Mouse (Mus musculus): ENCODE data around the gene Spen.
A peak's percentile ranks its signal among the peaks of the same experiment; 100 is the strongest.
"Not testable (repeated sequence)": the region's sequence is repeated elsewhere in the genome, so short reads cannot be mapped to it uniquely, and the experiment has no call there.

Gene Spen

GRCm38 (mm10) chr4:141538408-141539212, at the start of gene Spen:
Gene Spen (minus strand): TSS chr4:141538597.
- DNase-seq (ENCODE audit: low spot score), result peak; percentile 93

DNA sequence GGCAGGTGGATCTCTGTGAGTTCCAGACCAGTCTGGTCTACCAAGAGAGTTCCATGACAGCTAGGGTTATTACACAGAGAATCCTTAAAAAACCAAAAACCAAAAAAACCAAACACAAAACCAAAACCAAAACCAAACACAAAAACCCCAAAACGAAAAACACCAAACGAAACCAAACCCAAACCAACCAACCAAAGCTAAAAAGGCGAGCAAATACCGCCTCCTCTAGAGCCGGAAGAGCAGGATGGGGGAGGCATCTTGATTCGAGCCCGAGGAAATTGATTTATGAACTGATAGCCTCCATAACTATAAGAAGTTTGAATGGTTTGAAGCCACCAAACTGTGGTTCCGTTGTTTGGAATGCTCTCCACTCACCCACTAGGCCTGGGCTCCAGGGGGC, 45.5 kb upstream of the Spen start:
- DNase-seq (ENCODE audit: low spot score), result no peak

DNA sequence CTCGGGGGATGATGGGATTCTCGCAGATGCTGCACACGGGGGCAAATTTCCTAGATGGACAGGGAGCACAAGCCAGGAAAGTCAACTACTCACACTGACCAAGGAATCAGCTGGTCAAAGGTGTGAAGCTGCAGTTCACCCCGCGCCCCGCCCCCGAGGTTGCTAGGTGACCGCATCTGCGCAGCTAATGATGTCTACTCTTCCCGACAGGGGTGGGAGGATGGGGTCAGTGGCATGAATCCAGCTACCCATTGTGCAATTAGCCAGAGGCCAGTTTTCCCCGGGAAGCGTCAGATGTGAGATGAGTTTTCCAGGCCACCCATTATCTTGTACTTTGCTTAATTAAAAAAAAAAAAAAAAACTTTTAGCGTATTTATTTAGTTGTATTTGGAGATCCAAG, 42.7 kb upstream of the Spen start:
- no peak for DNase-seq (ENCODE audit: low spot score)

DNA sequence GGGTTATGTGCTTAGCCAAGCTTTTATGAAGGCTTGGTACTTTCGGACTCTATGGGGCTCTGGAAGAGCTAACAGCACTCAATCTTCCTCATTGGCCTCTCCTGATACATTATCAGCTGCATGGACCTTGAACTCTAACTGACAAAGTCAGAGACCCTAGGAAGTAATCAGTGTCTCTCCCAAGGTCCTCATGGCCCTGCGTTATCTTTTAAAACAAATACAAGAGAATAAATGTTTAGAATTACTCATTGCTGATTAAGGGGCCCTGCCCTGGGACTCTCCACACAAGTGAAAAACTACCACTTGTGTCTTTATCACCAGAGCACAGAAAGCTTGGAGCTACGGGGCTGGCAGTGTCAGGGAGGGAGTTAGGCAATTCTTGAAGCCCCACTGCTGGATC, 40.4 kb upstream of the Spen start:
- no peak for DNase-seq (ENCODE audit: low spot score)

DNA sequence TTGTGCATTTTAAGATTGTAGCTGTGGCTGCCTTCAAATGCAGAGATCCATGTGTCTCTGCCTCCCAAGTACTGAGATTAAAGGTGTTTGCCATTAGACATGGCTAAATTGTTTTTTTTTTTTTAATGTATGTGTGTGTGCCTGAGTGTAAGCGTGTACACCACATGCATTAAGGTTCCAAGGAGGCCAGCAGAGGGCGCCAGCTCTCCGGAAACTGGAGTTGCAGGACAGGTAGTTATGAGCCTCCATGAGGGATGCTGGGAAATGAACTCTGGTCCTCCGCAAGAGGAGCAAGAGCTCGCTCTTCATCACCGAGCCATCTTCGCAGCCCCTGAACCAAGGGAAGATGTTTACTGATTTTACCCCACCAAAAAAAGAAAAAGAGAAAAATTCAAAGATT, 38.5 kb upstream of the Spen start:
- DNase-seq (ENCODE audit: low spot score), result no peak

DNA sequence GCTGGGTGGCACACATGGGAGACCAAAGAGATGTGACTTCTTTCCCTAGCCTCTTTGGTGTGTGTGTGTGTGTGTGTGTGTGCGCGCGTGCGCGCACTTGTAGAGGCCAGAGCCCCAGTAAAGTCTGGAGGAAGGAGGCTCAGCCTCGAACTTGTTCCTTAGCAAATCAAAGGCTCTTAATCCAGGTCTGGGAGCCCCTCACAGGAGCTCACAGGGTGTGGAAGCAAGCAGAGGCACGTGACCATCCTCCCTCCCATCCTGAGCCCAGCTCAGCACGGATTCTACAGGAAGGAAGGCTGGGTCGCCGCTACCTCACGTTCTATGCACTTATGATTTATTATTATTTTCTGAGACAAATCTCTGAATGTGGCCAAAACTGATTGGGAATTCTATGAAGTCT, 38.0 kb upstream of the Spen start:
- DNase-seq (ENCODE audit: low spot score), result no peak

GRCm38 (mm10) chr4:141574789-141575702, 36.6 kb upstream of the Spen start:
- DNase-seq (ENCODE audit: low spot score), result peak; percentile 90

- DNase-seq (ENCODE audit: low spot score), result peak; percentile 78
Observed at GRCm38 (mm10) chr4:141573359-141573966, 35.1 kb upstream of the Spen start.

- DNase-seq (ENCODE audit: low spot score), result no peak
Observed at GRCm38 (mm10) chr4:141572668-141573358, 34.4 kb upstream of the Spen start.

- DNase-seq (ENCODE audit: low spot score), result no peak
Observed at GRCm38 (mm10) chr4:141571934-141572333, 33.5 kb upstream of the Spen start.

GRCm38 (mm10) chr4:141571337-141571739, 32.9 kb upstream of the Spen start:
- no peak for DNase-seq (ENCODE audit: low spot score)

- DNase-seq (ENCODE audit: low spot score), result no peak
Observed at GRCm38 (mm10) chr4:141570821-141571220, 32.4 kb upstream of the Spen start.

DNA sequence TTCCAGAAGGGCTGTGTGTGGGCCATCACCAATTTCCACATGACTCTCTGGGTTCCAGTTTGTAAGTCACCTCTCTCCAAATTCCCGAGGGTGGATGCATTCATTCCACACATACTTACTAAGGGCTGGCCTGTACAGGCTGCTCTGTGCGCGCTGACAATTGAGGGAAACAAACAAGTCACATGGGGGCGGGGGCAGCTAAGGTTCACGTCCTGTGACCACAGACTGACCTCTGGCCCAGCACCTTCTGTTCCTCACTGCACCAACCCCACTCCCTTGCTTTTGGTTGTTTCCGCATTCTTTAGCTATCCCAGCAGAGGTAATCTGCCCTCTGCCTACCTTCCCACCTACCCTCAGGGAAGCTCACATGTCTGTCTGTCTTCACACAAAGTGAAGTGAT, 31.6 kb upstream of the Spen start:
- DNase-seq (ENCODE audit: low spot score), result peak; percentile 47

DNA sequence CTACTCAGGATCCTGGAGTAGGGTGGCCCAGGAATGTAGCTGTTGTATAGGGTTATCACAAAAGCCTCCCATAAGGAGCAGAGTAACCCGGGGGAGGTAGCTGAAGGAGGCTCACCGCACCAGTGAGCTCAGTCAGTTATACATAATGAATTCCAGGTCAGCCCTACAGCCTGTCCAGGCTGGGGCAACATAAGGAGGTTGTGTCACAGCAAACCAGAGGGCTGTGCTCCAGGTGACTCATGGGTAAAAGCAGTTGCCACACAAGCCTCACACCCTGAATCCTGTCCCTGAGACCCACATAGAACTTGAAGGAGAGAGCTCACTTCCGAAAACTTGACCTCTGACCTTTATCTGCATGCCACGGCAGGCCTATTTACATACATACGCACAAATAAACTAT, 30.6 kb upstream of the Spen start:
- no peak for DNase-seq (ENCODE audit: low spot score)

DNA sequence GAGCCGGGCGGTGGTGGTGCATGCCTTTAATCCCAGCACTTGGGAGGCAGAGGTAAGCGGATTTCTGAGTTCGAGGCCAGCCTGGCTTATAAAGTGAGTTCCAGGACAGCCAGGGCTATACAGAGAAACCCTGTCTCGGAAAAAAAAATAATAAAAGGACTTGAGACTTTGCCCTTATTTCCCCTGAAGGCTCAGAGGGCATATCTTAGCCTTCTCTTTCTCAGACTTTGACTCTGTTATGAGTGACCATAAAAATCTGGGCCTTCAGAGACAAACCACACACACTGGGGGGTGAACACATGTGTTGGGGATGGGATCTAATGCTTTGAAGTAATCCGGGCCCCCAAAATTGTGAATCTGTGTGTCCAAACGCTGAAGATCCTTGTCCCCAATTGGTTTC, 28.8 kb upstream of the Spen start:
- not testable (repeated sequence) for DNase-seq (ENCODE audit: low spot score)

DNA sequence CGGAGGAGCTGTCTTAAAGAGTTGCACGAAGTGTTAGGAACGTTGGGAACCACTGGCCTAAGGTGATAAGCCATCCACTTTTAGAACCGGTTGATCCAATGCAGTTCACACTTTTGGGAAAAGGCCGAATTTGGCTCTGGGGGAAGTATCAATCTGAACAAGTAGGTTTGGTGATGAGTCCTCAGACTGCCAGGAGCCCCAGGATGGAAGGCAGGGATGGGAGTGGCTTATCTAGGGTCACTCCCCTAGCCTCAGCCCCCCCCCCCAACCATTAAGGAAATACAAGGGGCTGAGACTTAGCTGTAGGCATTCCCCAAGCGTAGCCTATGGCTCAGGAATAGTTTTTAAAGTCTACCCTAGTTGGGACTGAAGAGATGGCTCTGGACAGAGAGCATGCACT, 27.8 kb upstream of the Spen start:
- no peak for DNase-seq (ENCODE audit: low spot score)

- no peak for DNase-seq (ENCODE audit: low spot score)
Observed at GRCm38 (mm10) chr4:141565325-141565724, 26.9 kb upstream of the Spen start.

DNA sequence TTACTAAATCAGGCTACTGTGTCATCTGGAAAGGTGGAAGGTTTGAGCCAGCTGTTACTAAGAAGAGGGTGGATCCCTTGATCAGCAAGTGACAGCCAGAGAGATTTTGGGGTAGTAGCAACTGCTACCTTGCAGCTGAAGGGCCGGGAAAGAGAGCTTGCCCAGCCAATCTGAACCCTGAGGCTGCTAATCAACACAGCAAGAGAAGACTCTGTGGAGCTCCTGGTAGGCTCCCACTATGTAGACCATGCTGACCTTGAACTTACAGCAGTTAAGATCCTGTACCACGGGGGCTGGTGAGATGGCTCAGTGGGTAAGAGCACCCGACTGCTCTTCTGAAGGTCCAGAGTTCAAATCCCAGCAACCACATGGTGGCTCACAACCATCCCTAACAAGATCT, 26.3 kb upstream of the Spen start:
- no peak for DNase-seq (ENCODE audit: low spot score)

GRCm38 (mm10) chr4:141564209-141564608, 25.8 kb upstream of the Spen start:
- no peak for DNase-seq (ENCODE audit: low spot score)

DNA sequence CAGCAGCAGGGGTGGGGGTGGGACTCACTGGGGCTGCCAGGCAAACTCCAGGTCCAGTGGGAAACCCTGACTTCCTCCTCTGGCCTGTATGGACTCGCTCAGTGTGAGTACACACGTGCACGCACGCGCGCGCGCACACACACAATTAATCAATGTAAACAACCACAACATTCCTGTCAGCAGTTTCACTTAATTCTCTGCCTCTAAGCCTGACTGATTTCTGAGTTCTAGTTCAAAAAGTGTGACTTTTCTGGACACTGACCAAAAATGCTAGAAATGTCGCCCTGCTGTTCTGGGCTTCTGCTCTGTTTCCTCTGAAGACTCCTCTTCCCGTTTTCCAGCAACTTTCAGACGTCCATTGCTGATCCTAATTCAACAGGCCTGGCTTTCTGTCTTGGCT, 23.9 kb upstream of the Spen start:
- peak; percentile 34 for DNase-seq (ENCODE audit: low spot score)

- DNase-seq (ENCODE audit: low spot score), result not testable (repeated sequence)
Observed at GRCm38 (mm10) chr4:141561331-141561919, 23.0 kb upstream of the Spen start.

DNA sequence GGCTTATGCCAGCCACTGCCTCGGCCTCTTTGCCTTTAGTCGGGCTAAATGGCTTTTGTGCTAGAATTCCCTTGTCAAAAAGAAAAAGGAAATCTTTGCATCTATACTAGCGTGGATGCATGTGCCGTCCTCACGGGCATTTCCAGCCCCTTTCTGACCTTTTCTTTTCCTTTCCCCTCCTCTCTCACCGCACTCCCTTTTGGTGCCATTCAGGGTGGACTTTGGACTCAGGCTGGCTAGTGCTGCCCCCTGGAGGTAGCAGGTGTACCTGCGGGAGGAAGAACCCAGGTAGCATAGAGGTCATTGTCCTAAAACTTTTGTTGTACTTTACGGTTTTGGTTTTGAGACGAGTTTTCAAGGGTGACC, 21.5 kb upstream of the Spen start:
- peak; percentile 87 for DNase-seq (ENCODE audit: low spot score)

Measured in urinary bladder, postnatal 14 days (tissue).